Mouse (Mus musculus) embryonic facial prominence, embryonic 15.5 days (tissue): Measurements from ENCODE around the gene Rps29. TPM values are rescaled to one million over a fixed set of nuclear protein-coding genes. Genes with fewer than 3 reads are reported as not detected.
"Not testable (repeated sequence)": the region's sequence is repeated elsewhere in the genome, so short reads cannot be mapped to it uniquely, and the experiment has no call there.

Experiments
- ATAC-seq: fragments of 200-750 bp; cut with Nextera tagmentation; 2 replicates; pipeline ENCODE4 v1.8.0; 2017; ENCODE audit warnings: low read depth, moderate TSS enrichment; ENCODE audit not compliant: insufficient number of reproducible peaks, low FRiP score, low TSS enrichment
- H3K27ac ChIP-seq: fragments of 300-500 bp; sonication (generic); replicated peaks from 2 replicates; pipeline ENCODE4 v1.5.1; 2015; ENCODE audit warnings: mild to moderate bottlenecking, inconsistent platforms
- H3K27me3 ChIP-seq: fragments of 300-500 bp; sonication (generic); 2 replicates; pipeline ENCODE4 v1.6.1; 2015; ENCODE audit warnings: inconsistent platforms
- H3K36me3 ChIP-seq: fragments of 300-500 bp; sonication (generic); 2 replicates; pipeline ENCODE4 v1.6.1; 2015; ENCODE audit warnings: mild to moderate bottlenecking, inconsistent platforms
- H3K4me1 ChIP-seq: fragments of 300-500 bp; sonication (generic); 2 replicates; pipeline ENCODE4 v1.6.1; 2015; ENCODE audit warnings: inconsistent platforms
- H3K4me2 ChIP-seq: fragments of 300-500 bp; sonication (generic); replicated peaks from 2 replicates; pipeline ENCODE4 v1.6.1; 2015; ENCODE audit warnings: mild to moderate bottlenecking, inconsistent platforms
- H3K4me3 ChIP-seq: fragments of 300-500 bp; sonication (generic); replicated peaks from 2 replicates; pipeline ENCODE4 v1.5.1; 2015; ENCODE audit warnings: mild to moderate bottlenecking, inconsistent platforms
- H3K9ac ChIP-seq: fragments of 300-500 bp; sonication (generic); 2 replicates; pipeline ENCODE4 v1.6.1; 2015; ENCODE audit warnings: inconsistent platforms
- H3K9me3 ChIP-seq: fragments of 300-500 bp; sonication (generic); replicated peaks from 2 replicates; pipeline ENCODE4 v1.6.1; 2016; ENCODE audit warnings: inconsistent platforms
- WGBS: fragments of 180-500 bp; shearing (Covaris S2); methylation state at CpG from one replicate; pipeline ENCODE4 v1.1.7; 2015; 5-methylcytosine and 5-hydroxymethylcytosine counted together
- polyA plus RNA-seq: library from polyadenylated mRNA; unstranded; fragments of >200 nt; fragmentation: Nextera tagmentation; extraction: Ambion mirVana; gene quantifications from 2 replicates; pipeline ENCODE4 v1.2.1, GENCODE M21; 2015

Gene Rps29
- polyA plus RNA-seq, 1 experiment from 2014 or later: 1,796 TPM

- Histone ChIP-seq H3K9ac (no peak overlapping the region), H3K4me3 (no peak overlapping the region), H3K36me3 (peaks cover 5% of the 10 kb centered on the region; the same call in 1 of the 2 replicates), H3K4me1 (peaks cover 14% of the 10 kb centered on the region), H3K27me3 (no peaks in the 10 kb centered on the region), H3K27ac (no peak overlapping the region), H3K9me3 (no peaks in the 10 kb centered on the region), H3K4me2 (no peak overlapping the region)
- 84% methylated on average over 2 of the region's 2 CpGs for WGBS
- no peak for ATAC-seq
These were observed 12.3 kb upstream of the Rps29 start for GRCm38 (mm10) chr12:69171307-69171706.

- WGBS: under 1% methylated on average over 40 of the region's 40 CpGs
- Histone ChIP-seq H3K4me2 (peak within 1 kb of the TSS; percentile 84), H3K4me1 (peaks cover 14% of the 10 kb centered on the region), H3K9ac (peak within 1 kb of the TSS; percentile 55), H3K9me3 (no peaks in the 10 kb centered on the region), H3K4me3 (peak within 1 kb of the TSS; percentile 68), H3K36me3 (no peaks in the 10 kb centered on the region), H3K27me3 (no peaks in the 10 kb centered on the region), H3K27ac (peak within 1 kb of the TSS; percentile 78; the same call in 1 of the 2 replicates)
- ATAC-seq: peak; percentile 90
These were observed 9.6 kb upstream of the Rps29 start, which contains the start of gene Lrr1 for GRCm38 (mm10) chr12:69168461-69169106. Gene Lrr1 (plus strand): TSS chr12:69168814.

GRCm38 (mm10) chr12:69167656-69168460 lies 8.9 kb upstream of the Rps29 start:
- no peaks in the 10 kb centered on the region for H3K36me3 ChIP-seq
- no peaks in the 10 kb centered on the region for H3K27me3 ChIP-seq
- no peaks in the 10 kb centered on the region for H3K9me3 ChIP-seq
- H3K4me2 ChIP-seq: peak overlapping the region; percentile 84
- peak overlapping the region; percentile 68 for H3K4me3 ChIP-seq
- 7% methylated on average over 18 of the region's 18 CpGs for WGBS
- H3K27ac ChIP-seq: no peak overlapping the region
- peak overlapping the region; percentile 55 for H3K9ac ChIP-seq
- ATAC-seq: peak; percentile 16; the same call in 1 of the 2 replicates
- H3K4me1 ChIP-seq: peaks cover 14% of the 10 kb centered on the region

GRCm38 (mm10) chr12:69166861-69167581 lies 8.0 kb upstream of the Rps29 start:
- H3K27ac ChIP-seq, H3K9ac ChIP-seq, ATAC-seq, H3K4me2 ChIP-seq, H3K4me3 ChIP-seq, H3K9me3 ChIP-seq, H3K36me3 ChIP-seq, H3K27me3 ChIP-seq: not testable (repeated sequence)
- 68% methylated on average over 8 of the region's 8 CpGs for WGBS
- peaks cover 14% of the 10 kb centered on the region for H3K4me1 ChIP-seq

GRCm38 (mm10) chr12:69164904-69165303 lies 5.9 kb upstream of the Rps29 start:
- Histone ChIP-seq H3K4me1 (peaks cover 11% of the 10 kb centered on the region), H3K36me3 (no peaks in the 10 kb centered on the region), H3K4me2 (no peak overlapping the region), H3K27ac (no peak overlapping the region), H3K4me3 (no peak overlapping the region), H3K27me3 (no peaks in the 10 kb centered on the region), H3K9me3 (no peaks in the 10 kb centered on the region), H3K9ac (no peak overlapping the region)
- WGBS: 41% methylated on average over 3 of the region's 3 CpGs
- no peak for ATAC-seq

- not testable (repeated sequence) for H3K27ac ChIP-seq, H3K9ac ChIP-seq, ATAC-seq, H3K27me3 ChIP-seq, H3K4me2 ChIP-seq, H3K4me1 ChIP-seq, H3K9me3 ChIP-seq, H3K36me3 ChIP-seq, H3K4me3 ChIP-seq
- WGBS: 82% methylated on average over 4 of the region's 4 CpGs
These were observed 4.6 kb upstream of the Rps29 start for GRCm38 (mm10) chr12:69163586-69163985.

- 74% methylated on average over 2 of the region's 2 CpGs for WGBS
These were observed 1.7 kb upstream of the Rps29 start for GRCm38 (mm10) chr12:69160677-69161076.

GRCm38 (mm10) chr12:69159578-69159940 lies 573 bp upstream of the Rps29 start:
- 4% methylated on average over 9 of the region's 9 CpGs for WGBS

More at GRCm38 (mm10) chr12:69160677-69161076, 1.7 kb upstream of the Rps29 start:
- not testable (repeated sequence) for H3K9me3 ChIP-seq, H3K27me3 ChIP-seq, H3K4me1 ChIP-seq, H3K4me2 ChIP-seq, H3K4me3 ChIP-seq, ATAC-seq, H3K27ac ChIP-seq, H3K9ac ChIP-seq
- peaks cover 18% of the 10 kb centered on the region for H3K36me3 ChIP-seq

GRCm38 (mm10) chr12:69158366-69158764 lies 621 bp downstream of the Rps29 start:
- H3K4me1 ChIP-seq: peaks cover 9% of the 10 kb centered on the region; the same call in 1 of the 2 replicates
- peak overlapping the region; percentile 94 for H3K27ac ChIP-seq
- H3K4me2 ChIP-seq: peak overlapping the region; percentile 54
- no peaks in the 10 kb centered on the region for H3K27me3 ChIP-seq
- no peak for ATAC-seq
- peak overlapping the region; percentile 91 for H3K9ac ChIP-seq
- peak overlapping the region; percentile 72 for H3K4me3 ChIP-seq
- WGBS: 1% methylated on average over 19 of the region's 19 CpGs
- peaks cover 18% of the 10 kb centered on the region for H3K36me3 ChIP-seq
- H3K9me3 ChIP-seq: no peaks in the 10 kb centered on the region

More at GRCm38 (mm10) chr12:69159578-69159940, 573 bp upstream of the Rps29 start:
- peak overlapping the region; percentile 72 for H3K4me3 ChIP-seq
- no peak overlapping the region; the same call in 1 of the 2 replicates for H3K27ac ChIP-seq
- no peak overlapping the region for H3K4me2 ChIP-seq
- H3K9ac ChIP-seq: no peak overlapping the region
- H3K36me3 ChIP-seq: peaks cover 18% of the 10 kb centered on the region
- ATAC-seq: no peak
- no peaks in the 10 kb centered on the region for H3K9me3 ChIP-seq
- no peaks in the 10 kb centered on the region for H3K27me3 ChIP-seq
- H3K4me1 ChIP-seq: peaks cover 9% of the 10 kb centered on the region; the same call in 1 of the 2 replicates

GRCm38 (mm10) chr12:69157107-69157506 lies 1.9 kb downstream of the Rps29 start:
- no peaks in the 10 kb centered on the region for H3K9me3 ChIP-seq
- H3K4me3 ChIP-seq: no peak overlapping the region
- H3K27ac ChIP-seq: 0 out of 2 replicates have a peak overlapping the region, but pooled peaks have one; percentile 5
- H3K27me3 ChIP-seq: no peaks in the 10 kb centered on the region
- peaks cover 9% of the 10 kb centered on the region; the same call in 1 of the 2 replicates for H3K4me1 ChIP-seq
- H3K36me3 ChIP-seq: peaks cover 18% of the 10 kb centered on the region
- H3K9ac ChIP-seq: no peak overlapping the region
- no peak for ATAC-seq
- no peak overlapping the region for H3K4me2 ChIP-seq
- 92% methylated on average over 2 of the region's 2 CpGs for WGBS

GRCm38 (mm10) chr12:69156436-69156835 lies 2.5 kb downstream of the Rps29 start:
- peaks cover 9% of the 10 kb centered on the region; the same call in 1 of the 2 replicates for H3K4me1 ChIP-seq
- no peaks in the 10 kb centered on the region for H3K27me3 ChIP-seq
- H3K4me2 ChIP-seq: no peak overlapping the region
- H3K36me3 ChIP-seq: peaks cover 18% of the 10 kb centered on the region
- no peak for ATAC-seq
- no peaks in the 10 kb centered on the region for H3K9me3 ChIP-seq
- no peak overlapping the region for H3K27ac ChIP-seq
- H3K4me3 ChIP-seq: no peak overlapping the region
- no peak overlapping the region for H3K9ac ChIP-seq
- 83% methylated on average over 4 of the region's 4 CpGs for WGBS
